Mouse (Mus musculus) hindbrain, embryonic 11.5 days (tissue): ENCODE measurements around the gene Sfn. TPM values are rescaled to one million over a fixed set of nuclear protein-coding genes. Genes with fewer than 3 reads are reported as not detected.

Experiments
- ATAC-seq: fragments of 200-750 bp; cut with Nextera tagmentation; 2 replicates; pipeline ENCODE4 v1.8.0; 2017; ENCODE audit warnings: mild to moderate bottlenecking, moderate TSS enrichment, moderate library complexity; ENCODE audit not compliant: low FRiP score
- DNase-seq: peaks from one replicate; pipeline ENCODE4 v3.0.0-alpha.2; 2015; ENCODE audit warnings: low spot score
- H3K27ac ChIP-seq: fragments of 300-500 bp; sonication (generic); 2 replicates; pipeline ENCODE4 v1.5.1; 2014; ENCODE audit warnings: mild to moderate bottlenecking, low read depth, low read length
- H3K27me3 ChIP-seq: fragments of 300-500 bp; sonication (generic); 2 replicates; pipeline ENCODE4 v1.6.1; 2014; ENCODE audit warnings: mild to moderate bottlenecking, low read length, moderate library complexity, mixed read lengths; ENCODE audit not compliant: control insufficient read depth, insufficient read depth
- H3K36me3 ChIP-seq: fragments of 300-500 bp; sonication (generic); 2 replicates; pipeline ENCODE4 v1.6.1; 2014; ENCODE audit warnings: mild to moderate bottlenecking, low read length, moderate library complexity, mixed read lengths; ENCODE audit not compliant: control insufficient read depth, insufficient read depth
- H3K4me1 ChIP-seq: fragments of 300-500 bp; sonication (generic); replicated peaks from 2 replicates; pipeline ENCODE4 v1.6.1; 2014; ENCODE audit warnings: low read length, mixed read lengths; ENCODE audit not compliant: control insufficient read depth, insufficient read depth
- H3K4me2 ChIP-seq: fragments of 300-500 bp; sonication (generic); replicated peaks from 2 replicates; pipeline ENCODE4 v1.6.1; 2014; ENCODE audit warnings: mild to moderate bottlenecking, low read depth, low read length
- H3K4me3 ChIP-seq: fragments of 300-500 bp; sonication (generic); 2 replicates; pipeline ENCODE4 v1.5.1; 2014; ENCODE audit warnings: low read depth, low read length
- H3K9ac ChIP-seq: fragments of 300-500 bp; sonication (generic); 2 replicates; pipeline ENCODE4 v1.6.1; 2014; ENCODE audit warnings: low read depth, low read length
- H3K9me3 ChIP-seq: fragments of 300-500 bp; sonication (generic); 2 replicates; pipeline ENCODE4 v1.6.1; 2016; ENCODE audit warnings: low read length; ENCODE audit not compliant: control insufficient read depth
- WGBS: fragments of 180-500 bp; shearing (Covaris S2); extraction: QIAGEN DNeasy Blood & Tissue Kit; methylation state at CpG from one replicate; pipeline ENCODE4 v1.1.7; 2014; 5-methylcytosine and 5-hydroxymethylcytosine counted together
- polyA plus RNA-seq: library from polyadenylated mRNA; unstranded; fragments of >200 nt; fragmentation: Nextera tagmentation; extraction: Ambion mirVana; gene quantifications from 2 replicates; pipeline ENCODE4 v1.2.1, GENCODE M21; 2014

Sfn gene
- polyA plus RNA-seq, 1 experiment from 2014 or later: 29.6 TPM

GRCm38 (mm10) chr4:133613867-133614266 is 11.9 kb upstream of the Sfn start:
- ATAC-seq: no peak
- H3K9me3 ChIP-seq: no peaks in the 10 kb centered on the region
- no peak overlapping the region for H3K9ac ChIP-seq

GRCm38 (mm10) chr4:133613026-133613425 is 11.1 kb upstream of the Sfn start:
- DNase-seq (no peak), ATAC-seq (no peak)
- Histone ChIP-seq H3K4me1 (no peaks in the 10 kb centered on the region), H3K27me3 (no peaks in the 10 kb centered on the region), H3K36me3 (peaks cover 5% of the 10 kb centered on the region), H3K27ac (no peak overlapping the region), H3K4me3 (no peak overlapping the region), H3K9me3 (no peaks in the 10 kb centered on the region), H3K4me2 (no peak overlapping the region), H3K9ac (no peak overlapping the region)
- WGBS: 93% methylated on average over 8 of the region's 8 CpGs

More at GRCm38 (mm10) chr4:133613867-133614266, 11.9 kb upstream of the Sfn start:
- DNase-seq: no peak
- H3K27me3 ChIP-seq: no peaks in the 10 kb centered on the region
- H3K27ac ChIP-seq: no peak overlapping the region
- 90% methylated on average over 4 of the region's 4 CpGs for WGBS
- no peak overlapping the region for H3K4me2 ChIP-seq
- no peaks in the 10 kb centered on the region for H3K4me1 ChIP-seq
- H3K36me3 ChIP-seq: peaks cover 5% of the 10 kb centered on the region
- no peak overlapping the region for H3K4me3 ChIP-seq

- DNase-seq: no peak
- Histone ChIP-seq H3K27me3 (no peaks in the 10 kb centered on the region), H3K9ac (no peak overlapping the region), H3K4me3 (no peak overlapping the region), H3K4me2 (no peak overlapping the region), H3K9me3 (no peaks in the 10 kb centered on the region), H3K27ac (no peak overlapping the region), H3K36me3 (peaks cover 5% of the 10 kb centered on the region), H3K4me1 (no peaks in the 10 kb centered on the region)
- WGBS: 97% methylated on average over 7 of the region's 7 CpGs
- ATAC-seq: no peak
Observed at GRCm38 (mm10) chr4:133612416-133612815, 10.4 kb upstream of the Sfn start.

GRCm38 (mm10) chr4:133611815-133612214 is 9.8 kb upstream of the Sfn start:
- WGBS: 93% methylated on average over 5 of the region's 5 CpGs

GRCm38 (mm10) chr4:133609719-133610118 is 7.8 kb upstream of the Sfn start:
- Histone ChIP-seq H3K36me3 (peaks cover 5% of the 10 kb centered on the region), H3K4me2 (no peak overlapping the region), H3K27ac (no peak overlapping the region), H3K4me3 (no peak overlapping the region), H3K27me3 (no peaks in the 10 kb centered on the region), H3K9ac (no peak overlapping the region), H3K4me1 (no peaks in the 10 kb centered on the region), H3K9me3 (no peaks in the 10 kb centered on the region)
- WGBS: 21% methylated on average over 6 of the region's 6 CpGs
- DNase-seq (peak; percentile 87), ATAC-seq (no peak)

More at GRCm38 (mm10) chr4:133611815-133612214, 9.8 kb upstream of the Sfn start:
- Histone ChIP-seq H3K4me1 (no peaks in the 10 kb centered on the region), H3K4me2 (no peak overlapping the region), H3K36me3 (peaks cover 5% of the 10 kb centered on the region), H3K9me3 (no peaks in the 10 kb centered on the region), H3K27ac (no peak overlapping the region), H3K27me3 (no peaks in the 10 kb centered on the region), H3K4me3 (no peak overlapping the region), H3K9ac (no peak overlapping the region)
- DNase-seq (no peak), ATAC-seq (no peak)

GRCm38 (mm10) chr4:133607284-133607683 is 5.3 kb upstream of the Sfn start:
- no peak overlapping the region for H3K4me3 ChIP-seq
- H3K4me2 ChIP-seq: no peak overlapping the region
- 70% methylated on average over 10 of the region's 10 CpGs for WGBS
- H3K4me1 ChIP-seq: no peaks in the 10 kb centered on the region
- H3K36me3 ChIP-seq: peaks cover under 1% of the 10 kb centered on the region; the same call in 1 of the 2 replicates
- H3K9ac ChIP-seq: no peak overlapping the region
- ATAC-seq: no peak
- H3K9me3 ChIP-seq: no peaks in the 10 kb centered on the region
- no peak overlapping the region for H3K27ac ChIP-seq
- H3K27me3 ChIP-seq: peaks cover 5% of the 10 kb centered on the region; the same call in 1 of the 2 replicates
- no peak for DNase-seq

GRCm38 (mm10) chr4:133605330-133605729 is 3.4 kb upstream of the Sfn start:
- no peak overlapping the region for H3K4me2 ChIP-seq
- H3K9ac ChIP-seq: no peak overlapping the region
- no peaks in the 10 kb centered on the region for H3K9me3 ChIP-seq
- 54% methylated on average over 9 of the region's 9 CpGs for WGBS
- no peak overlapping the region for H3K4me3 ChIP-seq
- no peak overlapping the region for H3K27ac ChIP-seq
- no peaks in the 10 kb centered on the region for H3K4me1 ChIP-seq
- peaks cover 17% of the 10 kb centered on the region for H3K27me3 ChIP-seq
- H3K36me3 ChIP-seq: no peaks in the 10 kb centered on the region
- no peak for DNase-seq
- no peak for ATAC-seq

- Histone ChIP-seq H3K27ac (no peak overlapping the region), H3K27me3 (peaks cover 22% of the 10 kb centered on the region), H3K9ac (no peak overlapping the region), H3K36me3 (no peaks in the 10 kb centered on the region), H3K4me3 (no peak overlapping the region), H3K4me1 (no peaks in the 10 kb centered on the region), H3K4me2 (no peak overlapping the region), H3K9me3 (no peaks in the 10 kb centered on the region)
- DNase-seq: no peak
- 63% methylated on average over 6 of the region's 6 CpGs for WGBS
- no peak for ATAC-seq
Observed at GRCm38 (mm10) chr4:133604856-133605255, 2.9 kb upstream of the Sfn start.

GRCm38 (mm10) chr4:133604175-133604574 is 2.2 kb upstream of the Sfn start:
- WGBS: 84% methylated on average over 7 of the region's 7 CpGs

More at GRCm38 (mm10) chr4:133604175-133604574, 2.2 kb upstream of the Sfn start:
- Histone ChIP-seq H3K4me2 (no peak overlapping the region), H3K9ac (no peak overlapping the region), H3K27ac (no peak overlapping the region), H3K36me3 (no peaks in the 10 kb centered on the region), H3K27me3 (peaks cover 29% of the 10 kb centered on the region), H3K9me3 (no peaks in the 10 kb centered on the region), H3K4me1 (no peaks in the 10 kb centered on the region; the same call in 1 of the 2 replicates), H3K4me3 (no peak overlapping the region)
- DNase-seq: no peak
- no peak for ATAC-seq
